Mouse (Mus musculus) stomach, embryonic 14.5 days (tissue): ENCODE measurements around the gene Ndc1. TPM values are rescaled to one million over a fixed set of nuclear protein-coding genes. Genes with fewer than 3 reads are reported as not detected.

ENCODE experiments used
- ATAC-seq: fragments of 200-750 bp; cut with Nextera tagmentation; 2 replicates; pipeline ENCODE4 v1.8.0; 2017; ENCODE audit warnings: low read depth, moderate TSS enrichment; ENCODE audit not compliant: insufficient number of reproducible peaks, insufficient read depth, low FRiP score
- H3K27ac ChIP-seq: fragments of 300-500 bp; sonication (generic); 2 replicates; pipeline ENCODE4 v1.5.1; 2014; ENCODE audit warnings: mild to moderate bottlenecking, low read length, moderate library complexity, mixed read lengths
- H3K27me3 ChIP-seq: fragments of 300-500 bp; sonication (generic); 2 replicates; pipeline ENCODE4 v1.6.1; 2014; ENCODE audit warnings: low read length, control low read depth, mixed read lengths; ENCODE audit not compliant: control insufficient read depth, insufficient read depth
- H3K36me3 ChIP-seq: fragments of 300-500 bp; sonication (generic); 2 replicates; pipeline ENCODE4 v1.6.1; 2014; ENCODE audit warnings: mild to moderate bottlenecking, control low read depth, low read length, moderate library complexity, mixed read lengths; ENCODE audit not compliant: control insufficient read depth, insufficient read depth
- H3K4me1 ChIP-seq: fragments of 300-500 bp; sonication (generic); 2 replicates; pipeline ENCODE4 v1.6.1; 2014; ENCODE audit warnings: low read length, control low read depth, mixed read lengths; ENCODE audit not compliant: control insufficient read depth, insufficient read depth
- H3K4me2 ChIP-seq: fragments of 300-500 bp; sonication (generic); replicated peaks from 2 replicates; pipeline ENCODE4 v1.6.1; 2014; ENCODE audit warnings: low read depth, low read length, control low read depth
- H3K4me3 ChIP-seq: fragments of 300-500 bp; sonication (generic); 2 replicates; pipeline ENCODE4 v1.5.1; 2014; ENCODE audit warnings: low read depth, low read length, control low read depth
- H3K9ac ChIP-seq: fragments of 300-500 bp; sonication (generic); replicated peaks from 2 replicates; pipeline ENCODE4 v1.6.1; 2014; ENCODE audit warnings: low read depth, mild to moderate bottlenecking, control low read depth, low read length, moderate library complexity, mixed read lengths
- H3K9me3 ChIP-seq: fragments of 300-500 bp; sonication (generic); 2 replicates; pipeline ENCODE4 v1.6.1; 2016; ENCODE audit warnings: low read depth, low read length, control low read depth; ENCODE audit not compliant: control insufficient read depth
- WGBS: fragments of 180-500 bp; shearing (Covaris S2); extraction: QIAGEN DNeasy Blood & Tissue Kit; methylation state at CpG from one replicate; pipeline ENCODE4 v1.1.7; 2014; 5-methylcytosine and 5-hydroxymethylcytosine counted together
- polyA plus RNA-seq: library from polyadenylated mRNA; unstranded; fragments of >200 nt; fragmentation: Nextera tagmentation; extraction: Ambion mirVana; gene quantifications from 2 replicates; pipeline ENCODE4 v1.2.1, GENCODE M21; 2014

Gene Ndc1
- 35.5 and 37.3 TPM in 2 replicates for polyA plus RNA-seq

- H3K4me1 ChIP-seq = peaks cover 7% of the 10 kb centered on the region
- H3K4me3 ChIP-seq = peak within 1 kb of the TSS; percentile 79
- no peaks in the 10 kb centered on the region for H3K27me3 ChIP-seq
- peak within 1 kb of the TSS; percentile 90 for H3K27ac ChIP-seq
- under 1% methylated on average over 51 of the region's 51 CpGs for WGBS
- H3K36me3 ChIP-seq = peaks cover 21% of the 10 kb centered on the region
- no peaks in the 10 kb centered on the region for H3K9me3 ChIP-seq
- peak within 1 kb of the TSS; percentile 71 for H3K9ac ChIP-seq
- ATAC-seq = peak; percentile 95
- H3K4me2 ChIP-seq = peak within 1 kb of the TSS; percentile 77
Observed at GRCm38 (mm10) chr4:107367567-107368314, at the start of gene Ndc1. Ndc1 (plus strand) TSS chr4:107367784.

GRCm38 (mm10) chr4:107318646-107319045 is 48.9 kb upstream of the Ndc1 start:
- Histone ChIP-seq H3K4me2 (no peak overlapping the region), H3K9ac (no peak overlapping the region), H3K4me1 (peaks cover 3% of the 10 kb centered on the region; the same call in 1 of the 2 replicates), H3K9me3 (no peaks in the 10 kb centered on the region), H3K27ac (no peak overlapping the region), H3K27me3 (no peaks in the 10 kb centered on the region), H3K4me3 (no peak overlapping the region), H3K36me3 (peaks cover 18% of the 10 kb centered on the region)
- no peak for ATAC-seq
- 79% methylated on average over 8 of the region's 8 CpGs for WGBS

- 76% methylated on average over 2 of the region's 2 CpGs for WGBS
- Histone ChIP-seq H3K27ac (no peak overlapping the region), H3K36me3 (peaks cover 21% of the 10 kb centered on the region), H3K4me1 (no peaks in the 10 kb centered on the region), H3K4me2 (no peak overlapping the region), H3K4me3 (no peak overlapping the region), H3K9ac (no peak overlapping the region), H3K27me3 (no peaks in the 10 kb centered on the region), H3K9me3 (no peaks in the 10 kb centered on the region)
- ATAC-seq = no peak
Observed at GRCm38 (mm10) chr4:107321041-107321440, 46.5 kb upstream of the Ndc1 start.

- no peak for ATAC-seq
- no peak overlapping the region for H3K4me3 ChIP-seq
- peaks cover 21% of the 10 kb centered on the region for H3K36me3 ChIP-seq
- H3K4me2 ChIP-seq = no peak overlapping the region
- no peaks in the 10 kb centered on the region for H3K9me3 ChIP-seq
- no peak overlapping the region for H3K9ac ChIP-seq
- no peaks in the 10 kb centered on the region for H3K27me3 ChIP-seq
- 87% methylated on average over 2 of the region's 2 CpGs for WGBS
- no peak overlapping the region for H3K27ac ChIP-seq
- no peaks in the 10 kb centered on the region for H3K4me1 ChIP-seq
Observed at GRCm38 (mm10) chr4:107323113-107323512, 44.5 kb upstream of the Ndc1 start.

- Histone ChIP-seq H3K27ac (no peak overlapping the region), H3K27me3 (no peaks in the 10 kb centered on the region), H3K4me3 (no peak overlapping the region), H3K4me2 (no peak overlapping the region), H3K4me1 (no peaks in the 10 kb centered on the region), H3K9me3 (no peaks in the 10 kb centered on the region), H3K36me3 (peaks cover 3% of the 10 kb centered on the region; the same call in 1 of the 2 replicates), H3K9ac (no peak overlapping the region)
- no peak for ATAC-seq
- 89% methylated on average over 8 of the region's 8 CpGs for WGBS
Observed at GRCm38 (mm10) chr4:107328530-107328929, 39.1 kb upstream of the Ndc1 start.

GRCm38 (mm10) chr4:107333514-107333913 is 34.1 kb upstream of the Ndc1 start:
- Histone ChIP-seq H3K4me2 (no peak overlapping the region), H3K4me3 (no peak overlapping the region), H3K27me3 (no peaks in the 10 kb centered on the region), H3K27ac (no peak overlapping the region), H3K4me1 (no peaks in the 10 kb centered on the region), H3K36me3 (no peaks in the 10 kb centered on the region), H3K9ac (no peak overlapping the region), H3K9me3 (no peaks in the 10 kb centered on the region)
- 94% methylated on average over 4 of the region's 4 CpGs for whole genome bisulfite sequencing
- no peak for ATAC-seq

GRCm38 (mm10) chr4:107336356-107336755 is 31.2 kb upstream of the Ndc1 start:
- no peak overlapping the region for H3K4me3 ChIP-seq
- no peaks in the 10 kb centered on the region for H3K4me1 ChIP-seq
- no peaks in the 10 kb centered on the region for H3K27me3 ChIP-seq
- no peak overlapping the region for H3K4me2 ChIP-seq
- H3K27ac ChIP-seq = no peak overlapping the region
- no peaks in the 10 kb centered on the region for H3K9me3 ChIP-seq
- H3K9ac ChIP-seq = no peak overlapping the region
- no peak for ATAC-seq
- no peaks in the 10 kb centered on the region for H3K36me3 ChIP-seq
- WGBS = 71% methylated on average over 8 of the region's 8 CpGs

- Histone ChIP-seq H3K36me3 (no peaks in the 10 kb centered on the region), H3K9me3 (no peaks in the 10 kb centered on the region), H3K4me1 (no peaks in the 10 kb centered on the region), H3K4me2 (no peak overlapping the region), H3K9ac (no peak overlapping the region), H3K27ac (no peak overlapping the region), H3K4me3 (no peak overlapping the region), H3K27me3 (no peaks in the 10 kb centered on the region)
- 91% methylated on average over 5 of the region's 5 CpGs for WGBS
- ATAC-seq = no peak
Observed at GRCm38 (mm10) chr4:107337455-107337854, 30.1 kb upstream of the Ndc1 start.

- Histone ChIP-seq H3K36me3 (no peaks in the 10 kb centered on the region; the same call in none of the 2 replicates), H3K9ac (no peak overlapping the region), H3K27ac (no peak overlapping the region), H3K4me1 (no peaks in the 10 kb centered on the region), H3K27me3 (no peaks in the 10 kb centered on the region), H3K9me3 (no peaks in the 10 kb centered on the region), H3K4me3 (no peak overlapping the region), H3K4me2 (no peak overlapping the region)
- WGBS = 75% methylated on average over 5 of the region's 5 CpGs
- ATAC-seq = no peak
Observed at GRCm38 (mm10) chr4:107341354-107341753, 26.2 kb upstream of the Ndc1 start.
